Mouse (Mus musculus): Measurements from ENCODE around the gene Ctnnd1. TPM values are rescaled to one million over a fixed set of nuclear protein-coding genes. Genes with fewer than 3 reads are reported as not detected.

Ctnnd1 gene
- polyA plus RNA-seq (2012) = 10.8 and 13.2 TPM in 2 replicates

GRCm38 (mm10) chr2:84650464-84651195 lies at the start of gene Ctnnd1:
Gene Ctnnd1, minus strand, starts transcription at chr2:84650765.
- no peak for TF ChIP-seq GATA1 (IDR thresholded peaks at IDR 0.05; ENCODE audit: low read length)

GRCm38 (mm10) chr2:84695007-84695695 lies 44.6 kb upstream of the Ctnnd1 start:
- no peak for TF ChIP-seq GATA1 (IDR thresholded peaks at IDR 0.05; ENCODE audit: low read length)

GRCm38 (mm10) chr2:84690050-84690449 lies 39.5 kb upstream of the Ctnnd1 start:
- no peak for TF ChIP-seq GATA1 (IDR thresholded peaks at IDR 0.05; ENCODE audit: low read length)

- no peak for TF ChIP-seq GATA1 (IDR thresholded peaks at IDR 0.05; ENCODE audit: low read length)
Observed at GRCm38 (mm10) chr2:84688080-84688844, 37.7 kb upstream of the Ctnnd1 start.

- TF ChIP-seq GATA1 (IDR thresholded peaks at IDR 0.05; ENCODE audit: low read length) = peak; percentile 46
Observed at GRCm38 (mm10) chr2:84682605-84683183, 32.1 kb upstream of the Ctnnd1 start.

GRCm38 (mm10) chr2:84679016-84679415 lies 28.5 kb upstream of the Ctnnd1 start, which contains the start of gene Tmx2:
Gene Tmx2, minus strand, starts transcription at chr2:84679140.
- no peak for TF ChIP-seq GATA1 (IDR thresholded peaks at IDR 0.05; ENCODE audit: low read length)

- TF ChIP-seq GATA1 (IDR thresholded peaks at IDR 0.05; ENCODE audit: low read length) = no peak
Observed at GRCm38 (mm10) chr2:84677968-84678880, 27.7 kb upstream of the Ctnnd1 start, which contains the start of the genes Gm28635 and Med19. Gene Gm28635, minus strand, starts transcription at chr2:84678041. Gene Med19, plus strand, starts transcription at chr2:84678402.

- TF ChIP-seq GATA1 (IDR thresholded peaks at IDR 0.05; ENCODE audit: low read length) = no peak
Observed at GRCm38 (mm10) chr2:84677270-84677967, 26.9 kb upstream of the Ctnnd1 start.

GRCm38 (mm10) chr2:84670569-84670933 lies 20.0 kb upstream of the Ctnnd1 start, which contains the start of gene Selenoh:
Gene Selenoh, minus strand, starts transcription at chr2:84670770.
- TF ChIP-seq GATA1 (IDR thresholded peaks at IDR 0.05; ENCODE audit: low read length) = no peak

GRCm38 (mm10) chr2:84669828-84670568 lies 19.4 kb upstream of the Ctnnd1 start:
- no peak for TF ChIP-seq GATA1 (IDR thresholded peaks at IDR 0.05; ENCODE audit: low read length)

- TF ChIP-seq GATA1 (IDR thresholded peaks at IDR 0.05; ENCODE audit: low read length) = no peak
Observed at GRCm38 (mm10) chr2:84666081-84666480, 15.5 kb upstream of the Ctnnd1 start.

GRCm38 (mm10) chr2:84662866-84663265 lies 12.3 kb upstream of the Ctnnd1 start:
- no peak for TF ChIP-seq GATA1 (IDR thresholded peaks at IDR 0.05; ENCODE audit: low read length)

GRCm38 (mm10) chr2:84660253-84660652 lies 9.7 kb upstream of the Ctnnd1 start:
- TF ChIP-seq GATA1 (IDR thresholded peaks at IDR 0.05; ENCODE audit: low read length) = no peak
